ENCODE assay signal across 10 mouse cellular contexts in genomic region chr3:122467977-122468376, GRCm38 (mm10).
A peak's percentile ranks its signal among the peaks of the same experiment; 100 is the strongest.
DNase-seq lines count a peak whose midpoint lies in the region; ATAC-seq and TF ChIP-seq lines count a peak whose summit lies in the region.
"Had no signal": no experiment of that assay in that cellular context is flagged by ENCODE, and none has a peak within 500 bp of the region (broad histone marks: within the 10 kb centered on the region; RNA-seq: fewer than 3 reads in every experiment).

No protein-coding gene starts in this region.

- H3K9ac ChIP-seq in heart, embryonic 11.5 days (ENCODE audit: low read depth, low read length) = no peak overlapping the region
- H3K9ac ChIP-seq in hindbrain, embryonic 12.5 days = no peak overlapping the region
- H3K9ac ChIP-seq: hindbrain, embryonic 15.5 days; liver, embryonic 15.5 days had no signal

- ATAC-seq in erythroblast, adult 5-6 weeks (replicated peaks; ENCODE audit: low FRiP score, poor library complexity, severe bottlenecking) = 0 out of 2 replicates have a peak, but pooled peaks have one; percentile 39
- no peak for ATAC-seq in heart, embryonic 11.5 days (replicated peaks; ENCODE audit: insufficient number of reproducible peaks, low FRiP score, low TSS enrichment)
- no peak for ATAC-seq in hindbrain, embryonic 12.5 days (ENCODE audit: low FRiP score)

- intact Hi-C loops in gastrocnemius, adult 2 months (cut with DNase I) = loop anchor here (2.0 to 5.0 kb wide), 2 partner anchors 171 kb away; no protein-coding TSS in a partner anchor
- intact Hi-C loops in gastrocnemius, postnatal 14 days (cut with DNase I; ENCODE audit: low total_unique reads) = no loop called here

- TF ChIP-seq CTCF in gastrocnemius, adult 2 months (IDR thresholded peaks at IDR 0.05) = peak; percentile 68

- no peak overlapping the region for H3K4me2 ChIP-seq in heart, embryonic 11.5 days
- no peak overlapping the region for H3K4me2 ChIP-seq in hindbrain, embryonic 12.5 days (replicated peaks)
- H3K4me2 ChIP-seq: hindbrain, embryonic 15.5 days; liver, embryonic 15.5 days had no signal

- H3K9me3 ChIP-seq in heart, embryonic 11.5 days (replicated peaks; ENCODE audit: control insufficient read depth, low read length) = no peaks in the 10 kb centered on the region
- H3K9me3 ChIP-seq in hindbrain, embryonic 12.5 days (replicated peaks) = no peaks in the 10 kb centered on the region
- H3K9me3 ChIP-seq: hindbrain, embryonic 15.5 days; liver, embryonic 15.5 days had no signal

- DNase-seq in gastrocnemius, adult 2 months = no peak
- no peak for DNase-seq in gastrocnemius, postnatal 14 days
- peak; percentile 16 for DNase-seq in urinary bladder, postnatal 14 days (ENCODE audit: low spot score)
- DNase-seq in urinary bladder, postnatal 36 days (ENCODE audit: low spot score in 2 of 2) = no peak
- no peak for DNase-seq in urinary bladder, adult 18-20 months (ENCODE audit: low spot score in 2 of 2)

- H3K27ac ChIP-seq in gastrocnemius, adult 2 months = no peak overlapping the region
- H3K27ac ChIP-seq in heart, embryonic 11.5 days (ENCODE audit: low read depth, low read length) = no peak overlapping the region
- no peak overlapping the region for H3K27ac ChIP-seq in hindbrain, embryonic 12.5 days
- H3K27ac ChIP-seq: hindbrain, embryonic 15.5 days; liver, embryonic 15.5 days had no signal

- H3K4me1 ChIP-seq in heart, embryonic 11.5 days (ENCODE audit: control insufficient read depth, insufficient read depth, low read length) = no peaks in the 10 kb centered on the region
- peaks cover 4% of the 10 kb centered on the region for H3K4me1 ChIP-seq in hindbrain, embryonic 12.5 days
- H3K4me1 ChIP-seq: liver, embryonic 15.5 days had no signal

- no peak overlapping the region for H3K4me3 ChIP-seq in gastrocnemius, adult 2 months
- no peak overlapping the region for H3K4me3 ChIP-seq in heart, embryonic 11.5 days (ENCODE audit: low read depth, low read length)
- no peak overlapping the region for H3K4me3 ChIP-seq in hindbrain, embryonic 12.5 days
- H3K4me3 ChIP-seq: hindbrain, embryonic 15.5 days; liver, embryonic 15.5 days had no signal

- peaks cover 56% of the 10 kb centered on the region for H3K27me3 ChIP-seq in heart, embryonic 11.5 days (ENCODE audit: control insufficient read depth, insufficient read depth, low read length)
- no peaks in the 10 kb centered on the region for H3K27me3 ChIP-seq in hindbrain, embryonic 12.5 days
- H3K27me3 ChIP-seq: hindbrain, embryonic 15.5 days; liver, embryonic 15.5 days had no signal

- H3K36me3 ChIP-seq in heart, embryonic 11.5 days (ENCODE audit: control insufficient read depth, insufficient read depth, low read length) = no peaks in the 10 kb centered on the region
- H3K36me3 ChIP-seq in hindbrain, embryonic 12.5 days = no peaks in the 10 kb centered on the region
- H3K36me3 ChIP-seq: hindbrain, embryonic 15.5 days; liver, embryonic 15.5 days had no signal

- 77% methylated on average over 2 of the region's 2 CpGs for WGBS in heart, embryonic 11.5 days (ENCODE audit: insufficient replicate concordance)
- WGBS in hindbrain, embryonic 12.5 days = 64% methylated on average over 2 of the region's 2 CpGs
